Mouse (Mus musculus) cerebellum, postnatal 14 days (tissue): ENCODE data around the gene Ubr3.

Experiments
- DNase-seq, 2 experiments: peaks; one replicate each; pipeline ENCODE4 v3.0.0; 2021; ENCODE audit warnings: mixed read lengths in 2 of 2

Ubr3 gene

DNA sequence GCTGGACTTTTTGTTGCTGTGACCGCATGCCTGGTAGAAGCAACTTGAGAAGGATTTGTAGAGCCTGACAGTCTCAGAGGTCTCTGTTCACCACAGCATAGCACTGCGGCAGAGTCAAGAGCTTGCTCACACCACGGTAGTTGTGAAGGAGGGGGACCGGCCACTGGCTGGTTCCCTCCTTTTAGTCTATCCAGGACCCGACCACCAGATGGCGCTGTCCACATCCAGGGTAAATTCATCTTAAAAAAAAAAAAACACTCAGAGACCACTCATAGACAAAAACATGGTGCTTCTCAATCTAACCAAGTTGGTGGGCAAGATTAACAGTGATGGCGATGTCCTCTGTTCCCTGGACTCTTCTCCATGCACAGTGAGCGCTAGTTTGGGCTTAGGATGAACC is 140.2 kb downstream of the Ubr3 start:
- peak in 1 of 2 experiments; percentile 31 for DNase-seq

DNA sequence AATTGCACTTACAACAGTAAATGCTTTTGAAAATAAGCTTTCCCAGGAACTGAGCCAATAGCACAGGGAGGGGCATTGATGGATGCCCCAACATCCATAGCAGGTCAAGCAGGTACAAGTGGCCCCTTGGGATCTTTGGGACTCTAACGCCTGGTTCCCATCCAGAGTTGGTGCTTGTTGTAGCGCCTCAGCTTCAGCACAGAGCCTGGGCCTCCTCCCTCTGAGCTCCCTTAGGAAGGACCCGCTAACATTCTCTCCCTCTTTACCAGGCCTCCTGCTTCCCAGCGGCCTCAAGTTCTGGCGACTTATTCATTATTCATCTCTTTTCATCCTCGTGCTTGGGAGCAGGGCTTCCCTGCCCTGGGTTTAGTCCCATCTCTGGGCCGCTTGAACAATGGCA is 141.7 kb downstream of the Ubr3 start, which contains the start of gene Myo3b:
TSS of gene Myo3b (plus strand) at position 375 of the 400 bp plus-strand sequence.
- no peak for DNase-seq

DNA sequence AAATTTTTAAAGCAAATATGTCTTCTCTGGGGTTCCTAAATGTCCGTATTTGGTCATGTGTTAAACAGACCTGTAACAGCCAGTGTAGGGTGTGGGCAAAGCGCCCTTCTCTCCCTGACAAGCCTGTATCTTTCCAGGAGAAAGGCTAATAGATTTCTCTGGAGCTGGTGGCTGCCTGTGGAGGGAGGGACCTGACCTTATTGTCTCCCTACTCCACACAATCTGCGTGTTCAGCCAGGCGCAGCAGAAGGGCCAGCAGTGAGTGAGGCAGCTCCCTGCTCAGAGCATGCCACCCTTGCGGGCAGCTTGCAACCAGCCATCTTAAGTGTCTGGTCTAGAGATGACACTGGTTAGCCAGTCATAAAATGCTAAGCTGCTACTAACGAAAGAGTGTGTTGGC is 147.4 kb downstream of the Ubr3 start:
- peak; percentile 39 for DNase-seq

DNA sequence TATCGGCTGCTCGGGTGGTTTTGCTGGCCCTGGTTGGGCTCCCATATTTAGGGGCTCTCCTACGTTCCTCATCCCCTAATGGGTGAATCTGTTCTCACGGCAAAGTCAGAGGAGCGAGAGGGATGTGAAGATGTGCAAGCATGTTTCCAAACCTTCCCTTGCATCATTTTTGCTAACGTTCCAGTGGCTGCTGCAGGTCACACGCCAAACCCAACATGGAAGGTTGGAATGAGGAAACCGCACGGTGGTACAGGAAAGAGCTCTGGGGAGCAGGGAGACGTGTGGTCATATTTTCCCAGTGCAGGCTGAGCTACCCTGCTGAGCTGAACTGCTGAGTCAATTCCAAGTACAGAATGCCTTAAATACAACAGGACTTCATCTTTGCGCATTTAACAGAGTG is 150.8 kb downstream of the Ubr3 start:
- DNase-seq = no peak

DNA sequence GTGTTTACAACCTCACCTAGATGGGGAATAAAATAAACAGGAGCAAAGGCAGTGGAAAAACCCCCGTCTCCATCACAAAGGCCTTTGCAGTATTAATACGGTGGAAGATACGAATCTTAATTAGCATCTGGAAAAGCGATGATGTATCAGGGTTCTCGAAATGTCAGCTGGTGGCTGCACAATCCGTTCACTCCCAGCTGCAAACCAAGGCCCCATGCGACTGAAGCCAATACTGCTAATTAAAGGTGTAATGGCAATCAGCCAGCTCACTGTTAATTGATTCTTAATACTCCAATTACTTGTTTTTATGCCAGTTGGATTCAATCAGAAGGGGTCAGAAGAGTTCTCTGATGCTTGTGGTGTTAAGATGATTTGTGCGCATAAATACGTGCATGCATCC is 156.8 kb downstream of the Ubr3 start:
- DNase-seq = no peak

DNA sequence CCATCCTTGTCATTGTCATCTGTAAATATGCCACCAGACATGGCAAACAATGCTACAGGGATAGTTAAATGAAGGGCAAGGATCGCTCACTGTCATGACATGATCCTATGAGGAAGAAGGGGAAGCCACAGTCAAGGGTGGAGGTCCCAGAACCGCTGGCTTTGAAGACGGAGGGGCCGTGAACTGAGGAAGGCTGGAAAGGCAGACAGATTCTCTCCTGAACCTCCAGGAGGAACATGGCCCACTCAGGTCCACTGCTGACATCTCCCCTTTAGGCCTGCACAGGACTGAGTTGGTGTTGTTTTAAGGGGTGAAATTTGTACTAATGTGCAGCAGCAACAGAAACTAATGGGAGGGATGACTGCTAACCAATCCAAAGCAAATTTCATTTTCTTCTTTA is 161.2 kb downstream of the Ubr3 start:
- no peak for DNase-seq

DNA sequence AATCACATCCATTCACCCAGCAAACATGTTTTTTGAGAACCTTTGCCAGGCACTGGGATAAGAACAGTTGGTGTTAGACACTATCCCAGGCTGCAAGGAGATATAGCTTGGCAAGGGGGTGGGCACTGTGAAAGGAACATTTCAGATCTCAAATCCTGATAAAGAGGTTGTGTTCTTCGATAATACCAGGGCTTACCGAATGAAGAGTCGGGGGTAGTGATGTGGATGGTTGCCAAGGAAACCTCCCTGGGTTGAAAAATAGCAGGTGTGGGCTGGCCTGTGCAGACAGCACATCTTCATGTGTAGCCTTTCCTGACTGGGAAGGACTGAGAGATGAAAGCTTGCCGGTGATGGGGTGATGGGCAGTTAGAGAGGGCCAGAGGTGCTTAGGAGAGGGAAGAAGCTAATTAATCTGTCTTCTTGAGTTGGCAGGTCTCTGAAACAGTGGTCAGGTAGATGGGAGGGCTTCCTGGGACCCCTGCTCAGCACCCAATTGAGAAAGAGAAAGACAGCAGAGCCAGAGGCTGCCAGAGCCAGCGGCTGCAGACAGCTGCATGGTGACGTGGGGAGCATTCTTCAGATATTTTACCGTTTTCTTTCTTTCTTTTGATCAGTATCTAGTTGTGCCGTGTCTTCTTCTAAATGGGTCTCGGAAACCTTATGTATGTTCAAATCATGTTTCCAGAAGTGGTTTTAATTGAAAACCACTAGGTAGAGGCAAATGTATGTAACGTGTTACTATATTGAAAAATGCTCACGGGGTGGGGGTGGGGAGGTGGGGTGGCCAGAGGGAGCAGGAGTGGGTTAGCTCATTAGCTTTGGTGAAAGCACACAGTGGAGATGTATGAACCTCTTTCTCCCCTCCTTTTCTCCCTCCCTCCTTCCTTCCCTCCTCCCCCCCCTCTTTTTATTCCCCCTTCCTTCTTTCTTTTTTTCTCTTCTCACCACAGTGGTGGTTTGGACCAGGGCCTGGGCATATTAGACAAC is 163.6 kb downstream of the Ubr3 start:
- DNase-seq = no peak

DNA sequence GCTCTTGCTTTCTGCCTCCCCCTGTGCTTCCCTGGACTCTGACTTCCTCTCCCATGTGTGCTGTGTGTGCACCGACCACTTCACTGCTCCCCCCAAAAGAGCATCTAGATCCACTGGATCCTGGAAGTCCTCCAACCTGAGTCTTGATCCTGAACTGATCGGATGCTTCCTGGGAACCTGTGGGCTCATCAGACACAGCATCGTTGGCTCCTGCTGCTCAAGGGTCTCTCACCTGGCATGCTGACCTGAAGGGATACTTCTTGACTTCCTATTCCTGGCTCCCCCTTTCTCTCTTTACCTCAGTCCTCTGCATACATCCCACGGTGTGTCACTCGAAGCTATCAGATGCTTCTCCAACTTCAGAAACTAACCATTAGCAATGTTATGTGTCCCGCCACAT is 168.1 kb downstream of the Ubr3 start:
- DNase-seq = no peak

DNA sequence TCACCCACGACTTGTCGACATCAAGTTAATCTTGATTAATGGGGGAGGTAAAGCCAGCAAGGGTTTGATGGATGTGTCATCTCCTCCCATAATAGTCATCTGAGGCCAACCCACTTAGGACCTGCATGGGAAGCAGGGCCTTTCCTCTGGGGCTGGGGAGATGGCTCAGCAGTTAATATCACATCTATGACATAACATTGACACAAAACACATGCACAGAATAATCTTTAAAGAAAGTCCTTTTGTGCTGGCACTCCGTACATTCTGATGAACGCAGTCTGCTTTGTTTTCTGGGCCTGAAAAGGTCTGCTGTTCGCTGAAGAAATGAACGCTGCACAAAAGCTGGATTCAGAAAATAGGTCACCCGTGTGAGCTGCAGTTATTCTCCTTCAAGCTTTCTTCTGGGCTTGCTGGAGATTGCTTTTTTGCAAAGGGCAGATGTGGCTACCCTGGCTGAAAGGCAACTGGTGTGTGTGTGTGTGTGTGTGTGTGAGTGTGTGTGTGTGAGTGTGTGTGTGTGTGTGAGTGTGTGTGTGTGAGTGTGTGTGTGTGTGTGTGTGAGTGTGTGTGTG is 168.8 kb downstream of the Ubr3 start:
- DNase-seq = no peak

DNA sequence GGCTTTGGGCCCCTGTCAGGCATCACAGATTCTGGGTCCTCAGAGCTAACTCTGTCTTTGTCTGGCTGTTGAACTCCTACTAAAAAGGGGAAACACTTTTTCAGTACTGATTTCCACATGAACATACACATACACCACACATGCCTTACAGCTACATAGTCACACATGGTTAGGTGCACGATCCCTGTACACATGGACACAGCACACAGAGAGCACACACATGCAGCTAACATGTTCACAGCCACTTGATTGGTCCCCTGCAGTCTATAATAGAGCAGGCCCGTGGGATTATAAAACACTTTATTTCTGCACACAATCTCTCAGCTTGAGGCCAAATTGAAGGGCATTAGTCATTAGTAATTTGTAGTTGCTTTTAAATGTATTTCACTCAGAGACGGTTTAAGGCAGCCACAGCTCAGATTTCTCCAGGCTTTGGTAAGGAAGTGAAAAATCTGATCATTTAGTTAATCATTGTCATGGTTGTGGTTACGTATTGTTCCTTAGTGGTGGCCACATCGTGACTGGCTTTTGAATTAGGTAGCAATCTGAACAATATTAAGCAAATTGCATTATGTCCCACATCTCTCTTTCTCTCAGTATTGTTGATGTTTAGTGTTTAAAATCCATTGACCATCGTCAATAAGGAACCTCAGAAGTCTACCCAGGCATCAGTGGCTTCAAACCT is 169.4 kb downstream of the Ubr3 start:
- DNase-seq = no peak

DNA sequence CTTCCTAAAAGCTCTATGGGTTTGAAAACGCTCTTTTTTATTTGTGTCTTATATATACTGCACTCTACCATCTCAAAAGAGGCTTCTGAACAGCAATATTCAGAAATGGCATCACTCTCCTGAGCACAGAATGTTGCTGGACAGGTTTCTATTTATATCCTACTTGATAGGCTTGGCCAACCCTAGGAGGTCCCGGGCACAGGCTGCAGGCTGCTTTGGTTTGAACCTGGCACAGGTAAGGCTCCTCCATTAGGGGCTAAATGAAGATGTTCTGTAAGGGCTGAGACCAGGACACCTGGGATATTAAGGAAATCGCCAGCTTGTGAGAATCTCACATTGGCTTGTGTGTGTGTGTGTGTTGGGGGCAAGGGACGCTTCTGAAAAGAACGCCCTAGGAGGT is 172.8 kb downstream of the Ubr3 start:
- peak; percentile 58 to 67 for DNase-seq
